Mouse (Mus musculus) liver, embryonic 14.5 days (tissue): ENCODE measurements at regions not wholly inside any gene's neighbourhood (a gene's known extent, or its start where the extent isn't known, plus 50 kb on each side); places are given as distances from the start of the nearest gene placed in this dataset.
A peak's percentile ranks its signal among the peaks of the same experiment; 100 is the strongest.
"Not testable (repeated sequence)": the region's sequence is repeated elsewhere in the genome, so short reads cannot be mapped to it uniquely, and the experiment has no call there.

Experiments used
- ATAC-seq: fragments of 200-750 bp; cut with Nextera tagmentation; 2 replicates; pipeline ENCODE4 v1.8.0; 2017; ENCODE audit warnings: moderate number of reproducible peaks, mild to moderate bottlenecking, moderate library complexity; ENCODE audit not compliant: insufficient read depth
- DNase-seq, 3 experiments: peaks; one replicate each; pipeline ENCODE4 v3.0.0-alpha.2; 2012 to 2013; ENCODE audit warnings: low read depth in 3 of 3, low spot score in 3 of 3
- H3K27ac ChIP-seq: fragments of 300-500 bp; sonication (generic); 2 replicates; pipeline ENCODE4 v1.5.1; 2014; ENCODE audit warnings: moderate library complexity, mild to moderate bottlenecking, control low read depth, inconsistent platforms
- H3K27me3 ChIP-seq: fragments of 300-500 bp; sonication (generic); 2 replicates; pipeline ENCODE4 v1.6.1; 2014; ENCODE audit warnings: mild to moderate bottlenecking, low read length, moderate library complexity; ENCODE audit not compliant: control insufficient read depth, insufficient read depth
- H3K36me3 ChIP-seq: fragments of 300-500 bp; sonication (generic); replicated peaks from 2 replicates; pipeline ENCODE4 v1.6.1; 2014; ENCODE audit warnings: low read depth; ENCODE audit not compliant: control insufficient read depth, insufficient read depth
- H3K4me1 ChIP-seq, 2 experiments: fragments of 200-500 bp in 1 of 2; fragments of 300-500 bp in 1 of 2; sonication (generic) in 1 of 2; replicated peaks; 2 replicates each; pipeline ENCODE4 v1.6.1; 2012 to 2014; ENCODE audit warnings: antibody characterized with exemption in 1 of 2, inconsistent platforms in 1 of 2, low read length in 1 of 2; ENCODE audit not compliant: control insufficient read depth in 2 of 2, insufficient read depth in 2 of 2
- H3K4me2 ChIP-seq: fragments of 300-500 bp; sonication (generic); 2 replicates; pipeline ENCODE4 v1.6.1; 2014; ENCODE audit warnings: low read depth, mild to moderate bottlenecking, control low read depth, moderate library complexity
- H3K4me3 ChIP-seq, 2 experiments: fragments of 200-500 bp in 1 of 2; fragments of 300-500 bp in 1 of 2; sonication (generic) in 1 of 2; 2 replicates each; pipeline ENCODE4 v1.5.1; 2012 to 2014; ENCODE audit warnings: low read depth in 2 of 2, low read length in 2 of 2, mild to moderate bottlenecking in 2 of 2, control low read depth in 1 of 2, inconsistent platforms in 1 of 2, moderate library complexity in 1 of 2; ENCODE audit not compliant: insufficient read depth in 1 of 2
- H3K9ac ChIP-seq: fragments of 300-500 bp; sonication (generic); replicated peaks from 2 replicates; pipeline ENCODE4 v1.6.1; 2014; ENCODE audit warnings: mild to moderate bottlenecking, control low read depth, moderate library complexity
- H3K9me3 ChIP-seq: fragments of 300-500 bp; sonication (generic); 2 replicates; pipeline ENCODE4 v1.6.1; 2016; ENCODE audit warnings: low read length, mixed read lengths; ENCODE audit not compliant: control insufficient read depth
- CTCF ChIP-seq: IDR thresholded peaks from 2 replicates; pipeline ENCODE4 v1.5.1; 2016; ENCODE audit warnings: antibody characterized with exemption, low read depth, control low read depth
- EP300 ChIP-seq: IDR thresholded peaks from 2 replicates; pipeline ENCODE4 v1.6.1; 2016; ENCODE audit warnings: antibody characterized with exemption, low read depth
- WGBS: fragments of 180-500 bp; shearing (Covaris S2); extraction: QIAGEN DNeasy Blood & Tissue Kit; methylation state at CpG from one replicate; pipeline ENCODE4 v1.1.7; 2014; ENCODE audit not compliant: insufficient replicate concordance; 5-methylcytosine and 5-hydroxymethylcytosine counted together

- Histone ChIP-seq H3K4me3 (no peak overlapping the region), H3K4me2 (no peak overlapping the region), H3K27ac (no peak overlapping the region), H3K9me3 (no peaks in the 10 kb centered on the region), H3K4me1 (no peaks in the 10 kb centered on the region), H3K27me3 (no peaks in the 10 kb centered on the region), H3K36me3 (no peaks in the 10 kb centered on the region), H3K9ac (no peak overlapping the region)
- TF ChIP-seq EP300 (no peak), CTCF (no peak)
- DNase-seq, result no peak
- no peak for ATAC-seq
- 40% methylated on average over 2 of the region's 2 CpGs for WGBS
These were observed 142.6 kb upstream of the Olfr1507 start for GRCm38 (mm10) chr14:52638179-52638578.

GRCm38 (mm10) chr14:52622184-52622583 lies 126.6 kb upstream of the Olfr1507 start:
- ATAC-seq, result no peak
- Histone ChIP-seq H3K4me1 (no peaks in the 10 kb centered on the region), H3K4me3 (no peak overlapping the region), H3K9ac (no peak overlapping the region), H3K27me3 (no peaks in the 10 kb centered on the region), H3K27ac (no peak overlapping the region), H3K4me2 (no peak overlapping the region), H3K36me3 (no peaks in the 10 kb centered on the region), H3K9me3 (no peaks in the 10 kb centered on the region)
- TF ChIP-seq CTCF (peak; percentile 38), EP300 (no peak)
- no peak for DNase-seq
- 20% methylated on average over 4 of the region's 4 CpGs for WGBS

- ATAC-seq (no peak), DNase-seq (no peak)
- Histone ChIP-seq H3K27me3 (no peaks in the 10 kb centered on the region), H3K36me3 (no peaks in the 10 kb centered on the region), H3K27ac (no peak overlapping the region), H3K4me1 (no peaks in the 10 kb centered on the region), H3K9ac (no peak overlapping the region), H3K9me3 (no peaks in the 10 kb centered on the region), H3K4me2 (no peak overlapping the region), H3K4me3 (no peak overlapping the region)
- 26% methylated on average over 3 of the region's 3 CpGs for WGBS
- TF ChIP-seq CTCF (no peak), EP300 (no peak)
These were observed 84.8 kb upstream of the Olfr1507 start for GRCm38 (mm10) chr14:52580319-52580718.

- 60% methylated on average over 5 of the region's 5 CpGs for WGBS
- Histone ChIP-seq H3K27me3 (no peaks in the 10 kb centered on the region), H3K9ac (no peak overlapping the region), H3K27ac (no peak overlapping the region), H3K9me3 (no peaks in the 10 kb centered on the region), H3K4me3 (no peak overlapping the region), H3K4me1 (no peaks in the 10 kb centered on the region), H3K4me2 (no peak overlapping the region), H3K36me3 (no peaks in the 10 kb centered on the region)
- ATAC-seq (no peak), DNase-seq (no peak)
- TF ChIP-seq EP300, result no peak
- no peak for TF ChIP-seq CTCF
These were observed 71.4 kb upstream of the Olfr1507 start for GRCm38 (mm10) chr14:52566920-52567319.

GRCm38 (mm10) chr14:52565606-52566005 lies 70.1 kb upstream of the Olfr1507 start:
- DNase-seq (no peak), ATAC-seq (no peak)
- no peaks in the 10 kb centered on the region for H3K27me3 ChIP-seq
- H3K4me2 ChIP-seq, result no peak overlapping the region
- no peak overlapping the region for H3K4me3 ChIP-seq
- no peak overlapping the region for H3K27ac ChIP-seq
- WGBS, result 41% methylated on average over 4 of the region's 4 CpGs
- no peaks in the 10 kb centered on the region for H3K4me1 ChIP-seq
- TF ChIP-seq EP300, result no peak
- no peak for TF ChIP-seq CTCF
- no peak overlapping the region for H3K9ac ChIP-seq
- no peaks in the 10 kb centered on the region for H3K9me3 ChIP-seq
- H3K36me3 ChIP-seq, result no peaks in the 10 kb centered on the region

- ATAC-seq, H3K9ac ChIP-seq, H3K4me1 ChIP-seq, H3K4me3 ChIP-seq, H3K9me3 ChIP-seq, H3K27ac ChIP-seq, H3K36me3 ChIP-seq, DNase-seq, H3K27me3 ChIP-seq, H3K4me2 ChIP-seq: not testable (repeated sequence)
- 76% methylated on average over 12 of the region's 13 CpGs for WGBS
These were observed 60.8 kb upstream of the Olfr1507 start for GRCm38 (mm10) chr14:52556340-52556739.
